Mouse (Mus musculus) olfactory bulb, adult 2 months (tissue): ENCODE results near the gene Dnajb7. TPM values are rescaled to one million over a fixed set of nuclear protein-coding genes. Genes with fewer than 3 reads are reported as not detected.

Experiments used
- H3K27ac ChIP-seq: fragments of 200-500 bp; 2 replicates; pipeline ENCODE4 v1.5.1; 2012; ENCODE audit warnings: low read depth, low read length; ENCODE audit not compliant: insufficient read depth
- H3K4me1 ChIP-seq: fragments of 200-500 bp; 2 replicates; pipeline ENCODE4 v1.6.1; 2012; ENCODE audit warnings: low read length; ENCODE audit not compliant: control insufficient read depth, insufficient read depth
- H3K4me3 ChIP-seq: fragments of 200-500 bp; 2 replicates; pipeline ENCODE4 v1.5.1; 2012; ENCODE audit warnings: mild to moderate bottlenecking, low read depth, low read length, moderate library complexity; ENCODE audit not compliant: insufficient read depth
- CTCF ChIP-seq: fragments of 200-500 bp; IDR thresholded peaks from 2 replicates; pipeline ENCODE4 v1.5.1; 2012; ENCODE audit warnings: low read depth, mild to moderate bottlenecking, low read length, moderate library complexity; ENCODE audit not compliant: insufficient read depth
- POLR2A ChIP-seq: fragments of 200-500 bp; IDR thresholded peaks from 2 replicates; pipeline ENCODE4 v1.6.1; 2012; ENCODE audit warnings: mild to moderate bottlenecking, low read depth, low read length, moderate library complexity; ENCODE audit not compliant: insufficient read depth
- WGBS: fragments of 180-500 bp; shearing (Covaris S2); methylation state at CpG from one replicate; pipeline ENCODE4 v1.1.7; 2018; 5-methylcytosine and 5-hydroxymethylcytosine counted together
- polyA plus RNA-seq: library from polyadenylated mRNA; stranded (reverse); fragments of >200 nt; gene quantifications from 2 replicates; pipeline ENCODE4 v1.2.4, GENCODE M21; 2012; ENCODE audit warnings: low replicate concordance; ENCODE audit not compliant: missing spikeins, insufficient read depth, insufficient read length

Dnajb7 gene
- polyA plus RNA-seq, 1 experiment = not detected

- H3K27ac ChIP-seq = 0 out of 2 replicates have a peak within 1 kb of the TSS, but pooled peaks have one; percentile 17
- WGBS = under 1% methylated on average over 30 of the region's 30 CpGs
- peak within 1 kb of the TSS; percentile 64 for H3K4me3 ChIP-seq
- TF ChIP-seq POLR2A (peak; percentile 51; the same call in 1 of the 2 replicates), CTCF (no peak)
- no peaks in the 10 kb centered on the region for H3K4me1 ChIP-seq
Measured at GRCm38 (mm10) chr15:81360345-81361021, 47.6 kb downstream of the Dnajb7 start, which contains the start of gene Slc25a17. Slc25a17 (minus strand) TSS chr15:81360812.

DNA sequence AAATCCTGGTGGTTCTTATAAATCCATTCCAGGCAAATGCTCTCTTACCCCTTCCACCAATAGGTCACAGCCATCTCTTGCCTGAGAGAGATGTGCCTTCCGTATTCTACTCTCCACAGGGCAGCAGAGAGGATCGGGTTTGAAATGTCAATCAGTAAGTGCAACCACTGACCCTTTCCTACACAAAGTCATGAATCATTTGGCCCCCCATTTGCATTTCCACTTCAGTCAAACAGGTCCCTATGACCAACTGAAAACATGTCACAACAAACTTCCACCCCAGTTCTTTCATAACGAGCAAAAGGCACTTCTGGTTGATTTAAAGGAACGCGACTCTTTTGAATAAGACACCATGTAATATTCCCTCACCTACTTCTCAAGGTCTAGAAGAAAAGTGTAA, 48.7 kb downstream of the Dnajb7 start:
- 76% methylated on average over 5 of the region's 5 CpGs for WGBS
- no peak for TF ChIP-seq POLR2A
- no peak for TF ChIP-seq CTCF
- Histone ChIP-seq H3K27ac (no peak overlapping the region), H3K4me1 (no peaks in the 10 kb centered on the region), H3K4me3 (no peak overlapping the region)

- H3K4me1 ChIP-seq = no peaks in the 10 kb centered on the region
- H3K4me3 ChIP-seq = no peak overlapping the region
- 78% methylated on average over 3 of the region's 3 CpGs for WGBS
- H3K27ac ChIP-seq = no peak overlapping the region
- TF ChIP-seq CTCF = no peak
- TF ChIP-seq POLR2A = no peak
Measured at GRCm38 (mm10) chr15:81358943-81359342, 49.2 kb downstream of the Dnajb7 start.

GRCm38 (mm10) chr15:81356946-81357345, 51.2 kb downstream of the Dnajb7 start:
- TF ChIP-seq POLR2A (no peak), CTCF (no peak)
- no peaks in the 10 kb centered on the region for H3K4me1 ChIP-seq
- 40% methylated on average over 5 of the region's 5 CpGs for WGBS
- no peak overlapping the region for H3K27ac ChIP-seq
- H3K4me3 ChIP-seq = no peak overlapping the region

Other genes with a start within 250 kb of the Dnajb7 start
- gene Mrtfa, start 217.5 kb downstream of the Dnajb7 start, polyA plus RNA-seq = not detected in 2 replicates
- gene Mchr1, start 172.8 kb downstream of the Dnajb7 start, polyA plus RNA-seq = not detected in 2 replicates
- not detected in 2 replicates for gene Slc25a17, start 47.5 kb downstream of the Dnajb7 start, polyA plus RNA-seq
- gene St13, start 8.2 kb downstream of the Dnajb7 start, polyA plus RNA-seq = 972 TPM in 1 of 2 replicates, not detected in the other
- not detected in 2 replicates for gene Xpnpep3, start 8.2 kb downstream of the Dnajb7 start, polyA plus RNA-seq
- gene Rbx1, start 58.0 kb upstream of the Dnajb7 start, polyA plus RNA-seq = not detected in 2 replicates
- 218 TPM in 1 of 2 replicates, not detected in the other for gene Ep300, start 177.1 kb upstream of the Dnajb7 start, polyA plus RNA-seq